ENCODE assay signal across 15 mouse cellular contexts in the genomic region with DNA sequence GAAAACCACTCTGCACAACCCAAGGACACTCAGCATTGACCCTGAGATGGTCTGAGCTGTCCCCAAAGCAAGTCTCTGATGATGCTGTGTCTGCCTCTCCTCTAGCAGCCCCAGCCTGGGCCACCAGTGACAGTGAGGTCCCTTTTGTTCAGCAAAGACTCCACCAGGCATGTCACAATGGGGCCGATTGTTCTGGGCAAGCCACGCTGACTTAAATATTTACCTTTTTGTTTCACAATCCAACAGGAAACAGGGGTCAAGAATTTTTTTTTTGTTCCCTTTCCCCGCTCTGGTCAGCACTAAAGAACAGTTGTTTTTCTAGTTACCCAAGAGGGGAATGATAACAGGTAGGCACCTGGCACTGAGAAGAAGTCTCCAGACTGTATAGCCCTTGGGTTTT.
DNase-seq lines count a peak whose midpoint lies in the region; ATAC-seq and TF ChIP-seq lines count a peak whose summit lies in the region.
"Had no signal": no experiment of that assay in that cellular context is flagged by ENCODE, and none has a peak within 500 bp of the region (broad histone marks: within the 10 kb centered on the region; RNA-seq: fewer than 3 reads in every experiment).

No protein-coding gene starts in this region.

- no peak overlapping the region for H3K4me3 ChIP-seq in lung, embryonic 14.5 days (ENCODE audit: low read depth, low read length)
- no peak overlapping the region for H3K4me3 ChIP-seq in lung, adult 2 months (replicated peaks; ENCODE audit: extremely low read depth, low read depth, low read length)
- H3K4me3 ChIP-seq in liver, embryonic 11.5 days (ENCODE audit: low read depth, low read length) = no peak overlapping the region
- H3K4me3 ChIP-seq: heart, embryonic 15.5 days; neural tube, embryonic 12.5 days had no signal

- WGBS in lung, embryonic 14.5 days = 43% methylated on average over 3 of the region's 3 CpGs
- WGBS in lung, adult 2 months = 31% methylated on average over 3 of the region's 3 CpGs
- WGBS in liver, embryonic 11.5 days = 60% methylated on average over 3 of the region's 3 CpGs

- H3K36me3 ChIP-seq in lung, embryonic 14.5 days (ENCODE audit: insufficient read depth) = no peaks in the 10 kb centered on the region
- no peaks in the 10 kb centered on the region for H3K36me3 ChIP-seq in liver, embryonic 11.5 days (ENCODE audit: control insufficient read depth, insufficient read depth, low read length)
- H3K36me3 ChIP-seq: heart, embryonic 15.5 days; neural tube, embryonic 12.5 days had no signal

- ATAC-seq in lung, embryonic 14.5 days (ENCODE audit: insufficient read depth) = 0 out of 2 replicates have a peak, but pooled peaks have one; percentile 32
- ATAC-seq in liver, embryonic 11.5 days (replicated peaks; ENCODE audit: low FRiP score) = no peak
- ATAC-seq: forebrain, postnatal 0 days; Patski had no signal

- no peaks in the 10 kb centered on the region for H3K9me3 ChIP-seq in lung, embryonic 14.5 days (ENCODE audit: low read depth, low read length)
- H3K9me3 ChIP-seq in liver, embryonic 11.5 days (ENCODE audit: control insufficient read depth, low read length) = no peaks in the 10 kb centered on the region
- H3K9me3 ChIP-seq: heart, embryonic 15.5 days; neural tube, embryonic 12.5 days had no signal

- TF ChIP-seq CTCF in lung, embryonic 14.5 days (IDR thresholded peaks at IDR 0.05; ENCODE audit: low read depth) = no peak
- TF ChIP-seq CTCF in lung, adult 2 months (IDR thresholded peaks at IDR 0.05; ENCODE audit: insufficient read depth, low read length) = no peak

- H3K27me3 ChIP-seq in lung, embryonic 14.5 days (ENCODE audit: insufficient read depth, low read length) = no peaks in the 10 kb centered on the region
- H3K27me3 ChIP-seq in liver, embryonic 11.5 days (replicated peaks; ENCODE audit: control insufficient read depth, insufficient read depth, low read length) = no peaks in the 10 kb centered on the region
- H3K27me3 ChIP-seq: heart, embryonic 15.5 days; neural tube, embryonic 12.5 days; Patski had no signal

- no peak overlapping the region for H3K9ac ChIP-seq in lung, embryonic 14.5 days
- no peak overlapping the region for H3K9ac ChIP-seq in liver, embryonic 11.5 days (ENCODE audit: low read depth, low read length)
- H3K9ac ChIP-seq: forebrain, postnatal 0 days; heart, embryonic 15.5 days; neural tube, embryonic 12.5 days had no signal

- no peak for TF ChIP-seq POLR2A in lung, adult 2 months (IDR thresholded peaks at IDR 0.05; ENCODE audit: borderline replicate concordance, extremely low read depth, low read depth, low read length)

- H3K4me1 ChIP-seq in lung, embryonic 14.5 days (ENCODE audit: insufficient read depth) = peaks cover 23% of the 10 kb centered on the region
- peaks cover 14% of the 10 kb centered on the region for H3K4me1 ChIP-seq in lung, adult 2 months (ENCODE audit: control insufficient read depth, insufficient read depth, low read length)
- H3K4me1 ChIP-seq in liver, embryonic 11.5 days (replicated peaks; ENCODE audit: control insufficient read depth, insufficient read depth, low read length) = peaks cover 6% of the 10 kb centered on the region; the same call in 1 of the 2 replicates

- peak overlapping the region; percentile 74 for H3K27ac ChIP-seq in lung, embryonic 14.5 days (ENCODE audit: low read depth)
- peak overlapping the region; percentile 62; the same call in 1 of the 2 replicates for H3K27ac ChIP-seq in liver, embryonic 11.5 days (ENCODE audit: low read depth, low read length)
- H3K27ac ChIP-seq: heart, embryonic 15.5 days; neural tube, embryonic 12.5 days had no signal

- H3K4me2 ChIP-seq in lung, embryonic 14.5 days = no peak overlapping the region
- no peak overlapping the region for H3K4me2 ChIP-seq in liver, embryonic 11.5 days
- H3K4me2 ChIP-seq: heart, embryonic 15.5 days; neural tube, embryonic 12.5 days had no signal

- intact Hi-C loops in left cerebral cortex, postnatal 36 days (cut with DNase I) = no loop called here

- DNase-seq in lung, embryonic 14.5 days = peak; percentile 61
- no peak for DNase-seq in lung, adult 2 months
- no peak for DNase-seq in liver, embryonic 11.5 days (ENCODE audit: low spot score)
- peak; percentile 78 for DNase-seq in lung, postnatal 25 days (ENCODE audit: low spot score)
- no peak for DNase-seq in MN1 (ENCODE audit: low spot score)
- DNase-seq in left cerebral cortex, postnatal 36 days (ENCODE audit: low spot score in 2 of 2) = no peak
- no peak for DNase-seq in right cerebral cortex, adult 18-20 months
- DNase-seq: adrenal gland, postnatal 25 days; forebrain, postnatal 0 days; kidney, postnatal 10 days; midbrain, embryonic 14.5 days; thymus, postnatal 36 days had no signal

Comparison
In these comparisons a context has a peak if more than half of its experiments do, and no peak if none do; other contexts are left out.
1. DNase-seq: peak in lung, embryonic 14.5 days (single experiment) and lung, postnatal 25 days (single experiment); none in lung, adult 2 months (single experiment), liver, embryonic 11.5 days (single experiment), MN1 (single experiment), left cerebral cortex, postnatal 36 days (0 of 2) and right cerebral cortex, adult 18-20 months (single experiment).